Mouse (Mus musculus): ENCODE results near the gene Wtip. TPM values are rescaled to one million over a fixed set of nuclear protein-coding genes. Genes with fewer than 3 reads are reported as not detected.
"Not testable (repeated sequence)": the region's sequence is repeated elsewhere in the genome, so short reads cannot be mapped to it uniquely, and the experiment has no call there.

The Wtip gene
- polyA plus RNA-seq, 1 experiment = not detected

DNA sequence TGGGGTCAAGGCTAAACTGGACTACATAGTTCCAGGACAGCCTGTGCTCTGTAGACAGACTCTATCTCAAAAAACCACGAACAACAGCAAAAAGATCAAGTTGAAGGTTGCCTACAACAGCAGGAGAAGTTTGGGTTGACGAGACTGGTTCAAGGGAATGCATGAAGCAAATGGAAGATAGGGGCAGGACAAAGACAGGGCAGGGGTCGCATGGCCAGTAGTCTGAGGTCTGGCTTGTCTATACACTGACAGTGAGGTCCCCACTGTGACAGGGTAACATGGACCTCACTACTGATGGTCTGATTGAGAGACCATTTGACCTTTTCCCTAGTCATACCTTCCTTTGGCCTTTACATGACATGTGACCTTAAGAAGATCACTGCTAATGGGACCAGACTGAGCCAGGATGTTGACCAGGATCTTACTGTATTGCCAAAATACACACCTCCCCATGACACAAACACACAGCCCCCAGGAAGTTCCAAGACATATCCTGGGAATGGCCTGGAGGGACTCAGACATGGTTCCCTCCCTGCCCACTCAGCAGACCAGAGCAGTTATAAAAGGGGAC is 38.1 kb downstream of the Wtip start, which contains the start of gene Scgb1b30:
Scgb1b30 (plus strand) TSS at position 521 of the 571 bp plus-strand sequence.
- no peak within 1 kb of the TSS for H3K27ac ChIP-seq (ENCODE audit: insufficient read depth, low read depth, low read length)
- no peak within 1 kb of the TSS for H3K4me3 ChIP-seq (ENCODE audit: insufficient read depth, low read depth, low read length)
- TF ChIP-seq CTCF (IDR thresholded peaks at IDR 0.05; ENCODE audit: insufficient read depth, low read depth, low read length) (no peak), POLR2A (IDR thresholded peaks at IDR 0.05; ENCODE audit: insufficient read depth, low read depth, low read length) (no peak)
- WGBS = 75% methylated on average over 3 of the region's 3 CpGs
- H3K4me1 ChIP-seq (ENCODE audit: control insufficient read depth, insufficient read depth, low read length) = no peaks in the 10 kb centered on the region

DNA sequence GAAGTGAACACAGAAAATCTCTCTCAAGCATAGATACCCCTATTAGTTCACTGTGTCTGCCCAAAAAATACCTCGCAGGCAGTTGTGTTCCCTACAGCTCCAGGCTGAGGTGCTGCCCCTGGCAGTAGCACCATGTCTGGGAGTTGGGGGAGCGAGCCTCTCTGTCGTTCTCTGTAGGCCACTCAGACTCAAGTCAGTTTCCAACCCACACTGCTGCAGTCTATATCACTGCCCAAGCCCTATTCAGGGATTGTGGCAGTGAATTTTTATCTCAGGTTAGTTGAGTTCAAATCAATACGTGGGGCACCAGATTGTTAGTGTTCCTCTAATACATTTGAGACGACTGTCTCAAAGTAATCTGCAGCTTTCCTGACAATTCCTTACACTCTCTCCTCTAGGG is 64.9 kb downstream of the Wtip start:
- H3K4me1 ChIP-seq (ENCODE audit: control insufficient read depth, insufficient read depth, low read length); H3K4me3 ChIP-seq (ENCODE audit: insufficient read depth, low read depth, low read length); H3K27ac ChIP-seq (ENCODE audit: insufficient read depth, low read depth, low read length): not testable (repeated sequence)
- 83% methylated on average over 5 of the region's 5 CpGs for WGBS

Other genes starting within 250 kb of the Wtip start
- not detected in 2 replicates for gene Scgb2b26, start 188.2 kb downstream of the Wtip start, polyA plus RNA-seq (2012; ENCODE audit: insufficient read depth, insufficient read length, low replicate concordance, missing spikeins)
- not detected in 2 replicates for gene Scgb2b27, start 119.3 kb downstream of the Wtip start, polyA plus RNA-seq (2012; ENCODE audit: insufficient read depth, insufficient read length, low replicate concordance, missing spikeins)
- not detected in 2 replicates for gene Scgb1b27, start 111.8 kb downstream of the Wtip start, polyA plus RNA-seq (2012; ENCODE audit: insufficient read depth, insufficient read length, low replicate concordance, missing spikeins)
- not detected in 2 replicates for gene Scgb1b30, start 37.8 kb downstream of the Wtip start, polyA plus RNA-seq (2012; ENCODE audit: insufficient read depth, insufficient read length, low replicate concordance, missing spikeins)
- gene Uba2, start 36.3 kb upstream of the Wtip start, polyA plus RNA-seq (2012; ENCODE audit: insufficient read depth, insufficient read length, low replicate concordance, missing spikeins) = not detected in 2 replicates
- gene Pdcd2l, start 63.4 kb upstream of the Wtip start, polyA plus RNA-seq (2012; ENCODE audit: insufficient read depth, insufficient read length, low replicate concordance, missing spikeins) = not detected in 2 replicates
- gene Gpi1, start 97.1 kb upstream of the Wtip start, polyA plus RNA-seq (2012; ENCODE audit: insufficient read depth, insufficient read length, low replicate concordance, missing spikeins) = 367 and 564 TPM in 2 replicates
- gene Gm6096, start 117.8 kb upstream of the Wtip start, polyA plus RNA-seq (2012; ENCODE audit: insufficient read depth, insufficient read length, low replicate concordance, missing spikeins) = not detected in 2 replicates
- not detected in 2 replicates for gene 4931406P16Rik, start 180.3 kb upstream of the Wtip start, polyA plus RNA-seq (2012; ENCODE audit: insufficient read depth, insufficient read length, low replicate concordance, missing spikeins)

All from olfactory bulb, adult 2 months (tissue).